Mouse (Mus musculus): ENCODE measurements around the gene Prkce. TPM values are rescaled to one million over a fixed set of nuclear protein-coding genes. Genes with fewer than 3 reads are reported as not detected.

Prkce gene
- polyA plus RNA-seq, 1 experiment from 2014 or later = 11.8 TPM

GRCm38 (mm10) chr17:86270523-86270922 lies 102.9 kb downstream of the Prkce start:
- peaks cover 4% of the 10 kb centered on the region; the same call in 1 of the 2 replicates for H3K4me1 ChIP-seq (replicated peaks)
- no peaks in the 10 kb centered on the region for H3K9me3 ChIP-seq
- no peak overlapping the region for H3K4me3 ChIP-seq (replicated peaks)
- no peak overlapping the region for H3K4me2 ChIP-seq (replicated peaks)
- WGBS = 86% methylated on average over 13 of the region's 13 CpGs
- no peaks in the 10 kb centered on the region for H3K36me3 ChIP-seq
- no peaks in the 10 kb centered on the region for H3K27me3 ChIP-seq
- ATAC-seq = no peak
- no peak overlapping the region for H3K27ac ChIP-seq
- no peak overlapping the region for H3K9ac ChIP-seq (replicated peaks)

- Histone ChIP-seq H3K4me2 (replicated peaks) (no peak overlapping the region), H3K27me3 (no peaks in the 10 kb centered on the region), H3K9ac (replicated peaks) (no peak overlapping the region), H3K9me3 (no peaks in the 10 kb centered on the region), H3K4me3 (replicated peaks) (no peak overlapping the region), H3K4me1 (replicated peaks) (peaks cover 4% of the 10 kb centered on the region; the same call in 1 of the 2 replicates), H3K36me3 (no peaks in the 10 kb centered on the region), H3K27ac (no peak overlapping the region)
- ATAC-seq = no peak
- 50% methylated on average over 4 of the region's 4 CpGs for WGBS
Measured at GRCm38 (mm10) chr17:86271277-86271676, 103.7 kb downstream of the Prkce start.

- ATAC-seq = no peak
- WGBS = 61% methylated on average over 6 of the region's 6 CpGs
- Histone ChIP-seq H3K4me2 (replicated peaks) (no peak overlapping the region), H3K27me3 (no peaks in the 10 kb centered on the region), H3K36me3 (no peaks in the 10 kb centered on the region), H3K27ac (no peak overlapping the region), H3K4me1 (replicated peaks) (peaks cover 4% of the 10 kb centered on the region; the same call in 1 of the 2 replicates), H3K4me3 (replicated peaks) (no peak overlapping the region), H3K9ac (replicated peaks) (no peak overlapping the region), H3K9me3 (no peaks in the 10 kb centered on the region)
Measured at GRCm38 (mm10) chr17:86272961-86273360, 105.4 kb downstream of the Prkce start.

- Histone ChIP-seq H3K4me1 (replicated peaks) (peaks cover 4% of the 10 kb centered on the region; the same call in 1 of the 2 replicates), H3K27me3 (no peaks in the 10 kb centered on the region), H3K9me3 (no peaks in the 10 kb centered on the region), H3K27ac (no peak overlapping the region), H3K4me3 (replicated peaks) (no peak overlapping the region), H3K4me2 (replicated peaks) (no peak overlapping the region), H3K9ac (replicated peaks) (no peak overlapping the region), H3K36me3 (no peaks in the 10 kb centered on the region)
- WGBS = 84% methylated on average over 9 of the region's 9 CpGs
- no peak for ATAC-seq
Measured at GRCm38 (mm10) chr17:86273566-86274349, 106.2 kb downstream of the Prkce start.

- H3K36me3 ChIP-seq = no peaks in the 10 kb centered on the region
- no peak overlapping the region for H3K4me2 ChIP-seq (replicated peaks)
- no peak overlapping the region for H3K4me3 ChIP-seq (replicated peaks)
- WGBS = 73% methylated on average over 7 of the region's 7 CpGs
- H3K27me3 ChIP-seq = no peaks in the 10 kb centered on the region
- no peaks in the 10 kb centered on the region for H3K9me3 ChIP-seq
- H3K4me1 ChIP-seq (replicated peaks) = peaks cover 4% of the 10 kb centered on the region; the same call in 1 of the 2 replicates
- no peak for ATAC-seq
- no peak overlapping the region for H3K9ac ChIP-seq (replicated peaks)
- no peak overlapping the region for H3K27ac ChIP-seq
Measured at GRCm38 (mm10) chr17:86274350-86274744, 106.8 kb downstream of the Prkce start.

- Histone ChIP-seq H3K4me1 (replicated peaks) (peaks cover 5% of the 10 kb centered on the region), H3K36me3 (no peaks in the 10 kb centered on the region), H3K27ac (no peak overlapping the region), H3K9ac (replicated peaks) (no peak overlapping the region), H3K4me3 (replicated peaks) (no peak overlapping the region), H3K27me3 (no peaks in the 10 kb centered on the region), H3K4me2 (replicated peaks) (no peak overlapping the region), H3K9me3 (no peaks in the 10 kb centered on the region)
- no peak for ATAC-seq
- 89% methylated on average over 4 of the region's 4 CpGs for WGBS
Measured at GRCm38 (mm10) chr17:86276381-86276780, 108.8 kb downstream of the Prkce start.

- H3K36me3 ChIP-seq = no peaks in the 10 kb centered on the region
- H3K9ac ChIP-seq (replicated peaks) = no peak overlapping the region
- H3K9me3 ChIP-seq = no peaks in the 10 kb centered on the region
- peaks cover 3% of the 10 kb centered on the region for H3K4me1 ChIP-seq (replicated peaks)
- no peak overlapping the region for H3K4me3 ChIP-seq (replicated peaks)
- no peak overlapping the region for H3K27ac ChIP-seq
- no peaks in the 10 kb centered on the region for H3K27me3 ChIP-seq
- ATAC-seq = no peak
- no peak overlapping the region for H3K4me2 ChIP-seq (replicated peaks)
- WGBS = 82% methylated on average over 8 of the region's 8 CpGs
Measured at GRCm38 (mm10) chr17:86277032-86277798, 109.6 kb downstream of the Prkce start.

GRCm38 (mm10) chr17:86277999-86278526 lies 110.5 kb downstream of the Prkce start:
- H3K36me3 ChIP-seq = no peaks in the 10 kb centered on the region
- H3K4me3 ChIP-seq (replicated peaks) = no peak overlapping the region
- no peaks in the 10 kb centered on the region for H3K9me3 ChIP-seq
- no peak overlapping the region for H3K27ac ChIP-seq
- no peak overlapping the region for H3K4me2 ChIP-seq (replicated peaks)
- peaks cover 3% of the 10 kb centered on the region for H3K4me1 ChIP-seq (replicated peaks)
- ATAC-seq = no peak
- H3K27me3 ChIP-seq = no peaks in the 10 kb centered on the region
- no peak overlapping the region for H3K9ac ChIP-seq (replicated peaks)
- 87% methylated on average over 5 of the region's 5 CpGs for WGBS

GRCm38 (mm10) chr17:86279751-86280150 lies 112.2 kb downstream of the Prkce start:
- Histone ChIP-seq H3K27ac (no peak overlapping the region), H3K36me3 (no peaks in the 10 kb centered on the region), H3K4me3 (replicated peaks) (no peak overlapping the region), H3K27me3 (no peaks in the 10 kb centered on the region), H3K4me1 (replicated peaks) (peaks cover 3% of the 10 kb centered on the region), H3K9ac (replicated peaks) (no peak overlapping the region), H3K4me2 (replicated peaks) (no peak overlapping the region), H3K9me3 (no peaks in the 10 kb centered on the region)
- WGBS = 62% methylated on average over 10 of the region's 10 CpGs
- ATAC-seq = no peak

GRCm38 (mm10) chr17:86283741-86284140 lies 116.2 kb downstream of the Prkce start:
- Histone ChIP-seq H3K36me3 (no peaks in the 10 kb centered on the region), H3K9ac (replicated peaks) (no peak overlapping the region), H3K4me1 (replicated peaks) (peaks cover 3% of the 10 kb centered on the region), H3K4me3 (replicated peaks) (no peak overlapping the region), H3K9me3 (no peaks in the 10 kb centered on the region), H3K27me3 (no peaks in the 10 kb centered on the region), H3K4me2 (replicated peaks) (no peak overlapping the region), H3K27ac (no peak overlapping the region)
- 59% methylated on average over 5 of the region's 5 CpGs for WGBS
- ATAC-seq = no peak

GRCm38 (mm10) chr17:86285058-86285457 lies 117.5 kb downstream of the Prkce start:
- Histone ChIP-seq H3K27me3 (no peaks in the 10 kb centered on the region), H3K4me1 (replicated peaks) (peaks cover 3% of the 10 kb centered on the region), H3K4me3 (replicated peaks) (no peak overlapping the region), H3K36me3 (no peaks in the 10 kb centered on the region), H3K9me3 (no peaks in the 10 kb centered on the region), H3K27ac (no peak overlapping the region), H3K4me2 (replicated peaks) (no peak overlapping the region), H3K9ac (replicated peaks) (no peak overlapping the region)
- ATAC-seq = no peak
- WGBS = 93% methylated on average over 5 of the region's 5 CpGs

- Histone ChIP-seq H3K36me3 (no peaks in the 10 kb centered on the region), H3K27me3 (no peaks in the 10 kb centered on the region), H3K4me2 (replicated peaks) (no peak overlapping the region), H3K4me1 (replicated peaks) (no peaks in the 10 kb centered on the region), H3K9me3 (no peaks in the 10 kb centered on the region), H3K9ac (replicated peaks) (no peak overlapping the region), H3K4me3 (replicated peaks) (no peak overlapping the region), H3K27ac (no peak overlapping the region)
- 90% methylated on average over 7 of the region's 7 CpGs for WGBS
- ATAC-seq = no peak
Measured at GRCm38 (mm10) chr17:86286747-86287271, 119.2 kb downstream of the Prkce start.
